Mouse (Mus musculus) MEL (cell line): ENCODE measurements around the gene Klhdc8b. TPM values are rescaled to one million over a fixed set of nuclear protein-coding genes. Genes with fewer than 3 reads are reported as not detected.

Experiments used
- DNase-seq: peaks from one replicate; pipeline ENCODE4 v3.0.0; 2011; ENCODE audit warnings: low read depth, low spot score
- H3K27ac ChIP-seq: 2 replicates; pipeline ENCODE4 v1.5.1; 2012; ENCODE audit warnings: low read depth, mild to moderate bottlenecking, control low read depth, low read length, moderate library complexity; ENCODE audit not compliant: control insufficient read depth
- H3K27me3 ChIP-seq, 2 experiments: fragments of 150-350 bp in 1 of 2; sonication (generic) in 1 of 2; 2 replicates each; pipeline ENCODE4 v1.6.1; 2012; ENCODE audit warnings: low read length in 2 of 2, mild to moderate bottlenecking in 2 of 2, improper control_type of control experiment in 1 of 2, moderate library complexity in 1 of 2; ENCODE audit not compliant: insufficient read depth in 2 of 2, control insufficient read depth in 1 of 2
- H3K36me3 ChIP-seq, 2 experiments: 2 replicates each; pipeline ENCODE4 v1.6.1; 2012 to 2014; ENCODE audit warnings: low read length in 2 of 2, improper control_type of control experiment in 1 of 2, inconsistent platforms in 1 of 2, mild to moderate bottlenecking in 1 of 2; ENCODE audit not compliant: insufficient read depth in 2 of 2, control insufficient read depth in 1 of 2
- H3K4me1 ChIP-seq, 2 experiments: fragments of 150-350 bp in 1 of 2; sonication (generic) in 1 of 2; 2 replicates each; pipeline ENCODE4 v1.6.1; 2012; ENCODE audit warnings: low read length in 2 of 2, improper control_type of control experiment in 1 of 2, mild to moderate bottlenecking in 1 of 2; ENCODE audit not compliant: insufficient read depth in 2 of 2, control insufficient read depth in 1 of 2
- H3K4me3 ChIP-seq, 2 experiments: fragments of 150-350 bp in 1 of 2; sonication (generic) in 1 of 2; 2 replicates each; pipeline ENCODE4 v1.5.1; 2012; ENCODE audit warnings: low read depth in 2 of 2, low read length in 2 of 2, mild to moderate bottlenecking in 2 of 2, moderate library complexity in 2 of 2, control low read depth in 1 of 2, improper control_type of control experiment in 1 of 2; ENCODE audit not compliant: control insufficient read depth in 1 of 2, insufficient read depth in 1 of 2
- H3K79me2 ChIP-seq: 2 replicates; pipeline ENCODE4 v1.6.1; 2012; ENCODE audit warnings: mild to moderate bottlenecking, low read length, moderate library complexity; ENCODE audit not compliant: control insufficient read depth, poor library complexity, insufficient read depth
- H3K9ac ChIP-seq: 2 replicates; pipeline ENCODE4 v1.6.1; 2012; ENCODE audit warnings: low read depth, mild to moderate bottlenecking, control low read depth, low read length, moderate library complexity; ENCODE audit not compliant: control insufficient read depth, poor library complexity, severe bottlenecking
- H3K9me3 ChIP-seq: fragments of 150-350 bp; sonication (generic); replicated peaks from 2 replicates; pipeline ENCODE4 v1.6.1; 2012; ENCODE audit warnings: mild to moderate bottlenecking, low read length, improper control_type of control experiment, moderate library complexity; ENCODE audit not compliant: insufficient read depth
- CHD1 ChIP-seq: IDR thresholded peaks from 2 replicates; pipeline ENCODE4 v1.6.1; 2012; ENCODE audit warnings: low read depth, mild to moderate bottlenecking, inconsistent platforms, low read length, improper control_type of control experiment
- CHD2 ChIP-seq: IDR thresholded peaks from 2 replicates; pipeline ENCODE4 v1.6.1; 2011; ENCODE audit warnings: low read length, improper control_type of control experiment
- E2F4 ChIP-seq: IDR thresholded peaks from 2 replicates; pipeline ENCODE4 v1.6.1; 2011; ENCODE audit warnings: low read depth, low read length, improper control_type of control experiment, borderline replicate concordance
- ELF1 ChIP-seq: IDR thresholded peaks from 2 replicates; pipeline ENCODE4 v1.6.1; 2014; ENCODE audit warnings: low read depth, mild to moderate bottlenecking, inconsistent platforms, low read length, improper control_type of control experiment, moderate library complexity
- EP300 ChIP-seq, 2 experiments: IDR thresholded peaks; 2 replicates each; pipeline ENCODE4 v1.6.1; 2011; ENCODE audit warnings: improper control_type of control experiment in 2 of 2, low read length in 2 of 2, low read depth in 1 of 2, mild to moderate bottlenecking in 1 of 2
- GABPA ChIP-seq: IDR thresholded peaks from 2 replicates; pipeline ENCODE4 v1.6.1; 2012; ENCODE audit warnings: low read depth, mild to moderate bottlenecking, inconsistent platforms, low read length, improper control_type of control experiment, moderate library complexity
- GATA1 ChIP-seq: IDR thresholded peaks from 2 replicates; pipeline ENCODE4 v1.6.1; 2011; ENCODE audit warnings: low read depth, low read length, improper control_type of control experiment
- HCFC1 ChIP-seq: IDR thresholded peaks from 2 replicates; pipeline ENCODE4 v1.6.1; 2012; ENCODE audit warnings: low read depth, mild to moderate bottlenecking, inconsistent platforms, low read length, improper control_type of control experiment, moderate library complexity
- JUND ChIP-seq: IDR thresholded peaks from 2 replicates; pipeline ENCODE4 v1.6.1; 2011; ENCODE audit warnings: low read depth, mild to moderate bottlenecking, improper control_type of control experiment, low read length
- MAX ChIP-seq: IDR thresholded peaks from 2 replicates; pipeline ENCODE4 v1.6.1; 2011; ENCODE audit warnings: low read length, improper control_type of control experiment
- MAZ ChIP-seq: IDR thresholded peaks from 2 replicates; pipeline ENCODE4 v1.6.1; 2012; ENCODE audit warnings: low read depth, mild to moderate bottlenecking, inconsistent platforms, low read length, improper control_type of control experiment
- MEF2A ChIP-seq: IDR thresholded peaks from 2 replicates; pipeline ENCODE4 v1.6.1; 2014; ENCODE audit warnings: low read depth, mild to moderate bottlenecking, inconsistent platforms, low read length, improper control_type of control experiment; ENCODE audit not compliant: poor library complexity, insufficient replicate concordance, severe bottlenecking; ENCODE audit errors: extremely low read depth
- MXI1 ChIP-seq: IDR thresholded peaks from 2 replicates; pipeline ENCODE4 v1.6.1; 2011; ENCODE audit warnings: mild to moderate bottlenecking, low read depth, low read length, improper control_type of control experiment
- MYB ChIP-seq: IDR thresholded peaks from 2 replicates; pipeline ENCODE4 v1.6.1; 2011; ENCODE audit warnings: mild to moderate bottlenecking, low read depth, low read length, improper control_type of control experiment
- NELFE ChIP-seq: IDR thresholded peaks from 2 replicates; pipeline ENCODE4 v1.6.1; 2011; ENCODE audit warnings: low read depth, low read length, improper control_type of control experiment
- NRF1 ChIP-seq: IDR thresholded peaks from 2 replicates; pipeline ENCODE4 v1.6.1; 2014; ENCODE audit warnings: low read depth, mild to moderate bottlenecking, inconsistent platforms, low read length, improper control_type of control experiment, moderate library complexity; ENCODE audit not compliant: poor library complexity, insufficient read depth, severe bottlenecking
- POLR2A ChIP-seq, 2 experiments: IDR thresholded peaks; 2 replicates each; pipeline ENCODE4 v1.6.1; 2011 to 2012; ENCODE audit warnings: low read length in 2 of 2, mild to moderate bottlenecking in 2 of 2, control low read depth in 1 of 2, improper control_type of control experiment in 1 of 2, low read depth in 1 of 2, moderate library complexity in 1 of 2; ENCODE audit not compliant: control insufficient read depth in 1 of 2, insufficient read depth in 1 of 2, poor library complexity in 1 of 2
- POLR2AphosphoS2 ChIP-seq: IDR thresholded peaks from 2 replicates; pipeline ENCODE4 v1.6.1; 2011; ENCODE audit warnings: low read length, improper control_type of control experiment
- POLR2AphosphoS5 ChIP-seq: IDR thresholded peaks from 2 replicates; pipeline ENCODE4 v1.6.1; 2012; ENCODE audit warnings: low read depth, borderline replicate concordance, mild to moderate bottlenecking, inconsistent platforms, low read length, moderate library complexity, mixed read lengths
- RAD21 ChIP-seq: IDR thresholded peaks from 2 replicates; pipeline ENCODE4 v1.6.1; 2011; ENCODE audit warnings: mild to moderate bottlenecking, low read depth, low read length, improper control_type of control experiment
- SIN3A ChIP-seq: IDR thresholded peaks from 2 replicates; pipeline ENCODE4 v1.6.1; 2012; ENCODE audit warnings: low read length, improper control_type of control experiment, inconsistent platforms
- SMC3 ChIP-seq: IDR thresholded peaks from 2 replicates; pipeline ENCODE4 v1.6.1; 2011; ENCODE audit warnings: low read depth, low read length, improper control_type of control experiment
- TAL1 ChIP-seq: IDR thresholded peaks from 2 replicates; pipeline ENCODE4 v1.6.1; 2012; ENCODE audit warnings: mild to moderate bottlenecking, inconsistent platforms, low read length, moderate library complexity, mixed read lengths
- USF1 ChIP-seq: IDR thresholded peaks from 2 replicates; pipeline ENCODE4 v1.6.1; 2014; ENCODE audit warnings: low read depth, mild to moderate bottlenecking, inconsistent platforms, low read length, improper control_type of control experiment, moderate library complexity
- USF2 ChIP-seq, 2 experiments: IDR thresholded peaks; 2 replicates each; pipeline ENCODE4 v1.6.1; 2011 to 2012; ENCODE audit warnings: improper control_type of control experiment in 2 of 2, low read length in 2 of 2, borderline replicate concordance in 1 of 2, inconsistent platforms in 1 of 2, low read depth in 1 of 2, mild to moderate bottlenecking in 1 of 2; ENCODE audit not compliant: insufficient read depth in 1 of 2
- ZC3H11A ChIP-seq: IDR thresholded peaks from 2 replicates; pipeline ENCODE4 v1.6.1; 2012; ENCODE audit warnings: low read depth, mild to moderate bottlenecking, inconsistent platforms, low read length, improper control_type of control experiment
- ZKSCAN1 ChIP-seq: IDR thresholded peaks from 2 replicates; pipeline ENCODE4 v1.6.1; 2012; ENCODE audit warnings: low read depth, mild to moderate bottlenecking, inconsistent platforms, low read length, improper control_type of control experiment, moderate library complexity
- ZMIZ1 ChIP-seq: IDR thresholded peaks from 2 replicates; pipeline ENCODE4 v1.6.1; 2012; ENCODE audit warnings: low read depth, mild to moderate bottlenecking, inconsistent platforms, low read length, improper control_type of control experiment, moderate library complexity
- ZNF384 ChIP-seq: IDR thresholded peaks from 2 replicates; pipeline ENCODE4 v1.6.1; 2012; ENCODE audit warnings: low read depth, mild to moderate bottlenecking, inconsistent platforms, low read length, improper control_type of control experiment
- polyA plus RNA-seq, 2 experiments: library from polyadenylated mRNA; stranded (reverse) in 1 of 2; unstranded in 1 of 2; fragments of >175 nt in 1 of 2; fragments of >200 nt in 1 of 2; gene quantifications; 2 replicates each; pipeline versions ENCODE4 v1.2.1 to v1.2.4; 2012; ENCODE audit warnings: low replicate concordance in 2 of 2, low read depth in 1 of 2; ENCODE audit not compliant: insufficient read length in 2 of 2, insufficient read depth in 1 of 2, missing spikeins in 1 of 2
- total RNA-seq: library from RNA; depleted of rRNA; stranded (reverse); fragments of 300-350 nt; gene quantifications from 2 replicates; pipeline ENCODE4 v1.2.3, GENCODE M21; 2012

The Klhdc8b gene
- total and polyA plus RNA-seq, 3 experiments = 57.3 to 77.2 (median 71.9) TPM

- Histone ChIP-seq H3K4me1 (peaks cover 0 to 2% of the 10 kb centered on the region in 2 experiments; a peak in 2 of 4 replicates), H3K27ac (no peak overlapping the region), H3K4me3 (no peak overlapping the region), H3K79me2 (no peaks in the 10 kb centered on the region), H3K9me3 (no peaks in the 10 kb centered on the region), H3K9ac (no peak overlapping the region), H3K36me3 (no peaks in the 10 kb centered on the region; a peak in 1 of 4 replicates), H3K27me3 (no peaks in the 10 kb centered on the region)
- DNase-seq = no peak
- no peak for TF ChIP-seq CHD1
- TF ChIP-seq GABPA = no peak
- TF ChIP-seq ELF1 = no peak
- TF ChIP-seq ZKSCAN1 = no peak
- TF ChIP-seq POLR2AphosphoS2 = no peak
- no peak for TF ChIP-seq MYB
- no peak for TF ChIP-seq HCFC1
- TF ChIP-seq CHD2 = no peak
- no peak for TF ChIP-seq SMC3
- TF ChIP-seq SIN3A = no peak
- no peak for TF ChIP-seq ZNF384
- no peak for TF ChIP-seq NELFE
- TF ChIP-seq GATA1 = no peak
- no peak for TF ChIP-seq E2F4
- TF ChIP-seq POLR2A (IDR thresholded peaks at IDR 0.05; ENCODE audit: control insufficient read depth in 1 of 2, insufficient read depth in 1 of 2, low read depth in 1 of 2, low read length in 2 of 2, poor library complexity in 1 of 2) = no peak
- TF ChIP-seq ZMIZ1 = no peak
- no peak for TF ChIP-seq USF2 (IDR thresholded peaks at IDR 0.05; ENCODE audit: borderline replicate concordance in 1 of 2, insufficient read depth in 1 of 2, low read depth in 1 of 2, low read length in 2 of 2)
- no peak for TF ChIP-seq TAL1
- TF ChIP-seq ZC3H11A = no peak
- no peak for TF ChIP-seq POLR2AphosphoS5
Measured at GRCm38 (mm10) chr9:108484021-108484420, 22.6 kb upstream of the Klhdc8b start.

- TF ChIP-seq NRF1 (no peak), CHD2 (no peak), RAD21 (no peak), MXI1 (no peak), SIN3A (no peak), EP300 (IDR thresholded peaks at IDR 0.05; ENCODE audit: low read depth in 1 of 2, low read length in 2 of 2) (no peak), E2F4 (no peak), TAL1 (no peak), POLR2A (IDR thresholded peaks at IDR 0.05; ENCODE audit: control insufficient read depth in 1 of 2, insufficient read depth in 1 of 2, low read depth in 1 of 2, low read length in 2 of 2, poor library complexity in 1 of 2) (no peak), MAX (no peak), MEF2A (no peak), JUND (no peak), HCFC1 (no peak), MAZ (no peak), ZMIZ1 (no peak), USF2 (IDR thresholded peaks at IDR 0.05; ENCODE audit: borderline replicate concordance in 1 of 2, insufficient read depth in 1 of 2, low read depth in 1 of 2, low read length in 2 of 2) (no peak), ZKSCAN1 (no peak), USF1 (no peak), ZNF384 (no peak)
- Histone ChIP-seq H3K4me3 (no peak overlapping the region), H3K9me3 (no peaks in the 10 kb centered on the region), H3K27me3 (no peaks in the 10 kb centered on the region), H3K27ac (no peak overlapping the region), H3K9ac (no peak overlapping the region), H3K36me3 (no peaks in the 10 kb centered on the region; a peak in 1 of 4 replicates), H3K79me2 (no peaks in the 10 kb centered on the region), H3K4me1 (peaks cover 0 to 2% of the 10 kb centered on the region in 2 experiments; a peak in 2 of 4 replicates)
- no peak for DNase-seq
Measured at GRCm38 (mm10) chr9:108483051-108483790, 21.8 kb upstream of the Klhdc8b start.
